Mouse (Mus musculus): ENCODE data around the gene 2310022B05Rik.

GRCm38 (mm10) chr8:124676661-124677060 lies 13.5 kb upstream of the 2310022B05Rik start:
- TF ChIP-seq POLR2A (IDR thresholded peaks at IDR 0.05; ENCODE audit: borderline replicate concordance, low read depth, low read length), result no peak
- no peak for TF ChIP-seq CTCF (IDR thresholded peaks at IDR 0.05; ENCODE audit: low read depth, low read length)
